In the genomic region with DNA sequence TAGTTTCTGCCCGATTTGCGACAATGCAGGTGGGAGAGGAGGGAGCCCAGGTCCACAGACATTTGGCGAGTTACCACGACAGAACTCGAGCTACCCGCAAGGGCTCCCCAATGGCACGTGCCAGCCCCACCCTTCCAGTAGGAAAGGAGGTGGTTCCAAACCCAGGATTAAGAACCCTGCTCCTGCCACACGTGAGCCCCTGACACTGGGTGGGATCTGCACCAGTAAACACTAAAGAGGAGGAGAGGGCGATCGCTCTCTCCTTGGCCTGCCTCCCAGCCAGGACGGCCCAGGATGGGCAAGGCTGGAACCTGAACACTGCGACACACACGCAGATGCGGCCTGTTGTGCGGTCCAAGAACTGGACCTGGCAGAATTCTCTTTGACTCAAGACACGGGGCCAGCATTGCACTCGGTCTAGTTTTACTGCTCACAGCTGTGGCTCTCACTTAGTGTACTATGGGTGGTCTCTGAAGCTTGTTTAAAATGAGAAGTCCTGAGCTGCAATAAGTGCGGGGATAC, we compare ENCODE assay signal across 8 mouse cellular contexts. TPM values are rescaled to one million over a fixed set of nuclear protein-coding genes. Genes with fewer than 3 reads are reported as not detected.
A peak's percentile ranks its signal among the peaks of the same experiment; 100 is the strongest.
DNase-seq lines count a peak whose midpoint lies in the region; ATAC-seq and TF ChIP-seq lines count a peak whose summit lies in the region.

No protein-coding gene starts in this region.

- peaks cover 0 to 3% of the 10 kb centered on the region in 2 experiments; a peak in 1 of 4 replicates for H3K4me1 ChIP-seq in ES-E14 (ENCODE audit: control insufficient read depth in 2 of 2, insufficient read depth in 2 of 2, low read length in 2 of 2, poor library complexity in 1 of 2)
- H3K4me1 ChIP-seq in forebrain, embryonic 14.5 days (ENCODE audit: control insufficient read depth, insufficient read depth, low read length) = peaks cover 7% of the 10 kb centered on the region
- peaks cover 19% of the 10 kb centered on the region for H3K4me1 ChIP-seq in hindbrain, embryonic 13.5 days (replicated peaks)
- H3K4me1 ChIP-seq in midbrain, embryonic 13.5 days (replicated peaks) = peaks cover 24% of the 10 kb centered on the region
- H3K4me1 ChIP-seq in stomach, postnatal 0 days (replicated peaks; ENCODE audit: control insufficient read depth, insufficient read depth) = no peaks in the 10 kb centered on the region; the same call in 1 of the 2 replicates

- H3K9ac ChIP-seq in ES-E14 (ENCODE audit: insufficient read depth, low read depth, low read length, poor library complexity, severe bottlenecking) = no peak overlapping the region
- peak overlapping the region; percentile 53 for H3K9ac ChIP-seq in forebrain, embryonic 14.5 days (ENCODE audit: low read length)
- H3K9ac ChIP-seq in hindbrain, embryonic 13.5 days = peak overlapping the region; percentile 64
- H3K9ac ChIP-seq in midbrain, embryonic 13.5 days (replicated peaks) = peak overlapping the region; percentile 42
- H3K9ac ChIP-seq in stomach, postnatal 0 days (ENCODE audit: low read length) = peak overlapping the region; percentile 23; the same call in 1 of the 2 replicates

- peak overlapping the region; percentile 37 to 77 for H3K4me3 ChIP-seq in ES-E14 (ENCODE audit: insufficient read depth in 1 of 2, low read depth in 1 of 2, low read length in 2 of 2, poor library complexity in 1 of 2, severe bottlenecking in 1 of 2)
- peak overlapping the region; percentile 30 for H3K4me3 ChIP-seq in forebrain, embryonic 14.5 days (ENCODE audit: low read depth, low read length)
- H3K4me3 ChIP-seq in hindbrain, embryonic 13.5 days = peak overlapping the region; percentile 63
- peak overlapping the region; percentile 67 for H3K4me3 ChIP-seq in midbrain, embryonic 13.5 days (replicated peaks)
- H3K4me3 ChIP-seq in stomach, postnatal 0 days (ENCODE audit: low read depth, low read length) = peak overlapping the region; percentile 22; the same call in 1 of the 2 replicates

- TF ChIP-seq EP300 in stomach, postnatal 0 days (optimal IDR thresholded peaks at IDR 0.05) = no peak

- 1% methylated on average over 18 of the region's 18 CpGs for WGBS in forebrain, embryonic 14.5 days
- WGBS in hindbrain, embryonic 13.5 days = under 1% methylated on average over 18 of the region's 18 CpGs
- WGBS in midbrain, embryonic 13.5 days = 1% methylated on average over 18 of the region's 18 CpGs
- 4% methylated on average over 18 of the region's 18 CpGs for WGBS in stomach, postnatal 0 days

- peak overlapping the region; percentile 98 for H3K4me2 ChIP-seq in forebrain, embryonic 14.5 days (ENCODE audit: low read length)
- peak overlapping the region; percentile 95 for H3K4me2 ChIP-seq in hindbrain, embryonic 13.5 days
- peak overlapping the region; percentile 95 for H3K4me2 ChIP-seq in midbrain, embryonic 13.5 days (replicated peaks)
- H3K4me2 ChIP-seq in stomach, postnatal 0 days (replicated peaks; ENCODE audit: low read depth) = peak overlapping the region; percentile 100

- H3K27ac ChIP-seq in ES-E14 (ENCODE audit: insufficient read depth, low read depth, low read length, poor library complexity, severe bottlenecking) = no peak overlapping the region
- peak overlapping the region; percentile 39; the same call in 1 of the 2 replicates for H3K27ac ChIP-seq in forebrain, embryonic 14.5 days (ENCODE audit: low read depth, low read length)
- H3K27ac ChIP-seq in hindbrain, embryonic 13.5 days = peak overlapping the region; percentile 58; the same call in 1 of the 2 replicates
- H3K27ac ChIP-seq in midbrain, embryonic 13.5 days = peak overlapping the region; percentile 49
- H3K27ac ChIP-seq in stomach, postnatal 0 days (replicated peaks) = no peak overlapping the region

- TF ChIP-seq CTCF in stomach, postnatal 0 days (IDR thresholded peaks at IDR 0.05; ENCODE audit: low read depth) = no peak

- peaks cover 6% of the 10 kb centered on the region; the same call in 1 of the 2 replicates for H3K27me3 ChIP-seq in forebrain, embryonic 14.5 days (replicated peaks; ENCODE audit: control insufficient read depth, insufficient read depth, low read length)
- H3K27me3 ChIP-seq in hindbrain, embryonic 13.5 days = peaks cover 32% of the 10 kb centered on the region
- H3K27me3 ChIP-seq in midbrain, embryonic 13.5 days = peaks cover 55% of the 10 kb centered on the region
- H3K27me3 ChIP-seq in stomach, postnatal 0 days (ENCODE audit: control insufficient read depth, insufficient read depth, low read length) = no peaks in the 10 kb centered on the region; the same call in 1 of the 2 replicates

- peak; percentile 39; the same call in 1 of the 2 replicates for ATAC-seq in cerebellum, adult (ENCODE audit: insufficient number of reproducible peaks, low FRiP score, low TSS enrichment)
- peak; percentile 74 for ATAC-seq in forebrain, embryonic 14.5 days
- peak; percentile 70 for ATAC-seq in hindbrain, embryonic 13.5 days (ENCODE audit: low FRiP score)
- peak; percentile 76 for ATAC-seq in midbrain, embryonic 13.5 days
- ATAC-seq in stomach, postnatal 0 days (ENCODE audit: low FRiP score, low TSS enrichment) = peak; percentile 51; the same call in 1 of the 2 replicates

- in situ Hi-C loops in ES-E14 (cut with MboI; ENCODE audit: low sequenced_read_pairs in 2 of 2, unreplicated experiment in 2 of 2) = no loop called here

- no peak for DNase-seq in ES-E14 (ENCODE audit: low read depth, low spot score)
- DNase-seq in forebrain, embryonic 14.5 days (ENCODE audit: low spot score) = peak; percentile 73
- peak; percentile 36 to 39 for DNase-seq in left cerebral cortex, postnatal 25 days (ENCODE audit: low spot score in 2 of 2)
- DNase-seq in stomach, postnatal 0 days (ENCODE audit: low spot score) = peak; percentile 49
- no peak for DNase-seq in thymus, postnatal 36 days

- H3K36me3 ChIP-seq in ES-E14 (ENCODE audit: control insufficient read depth, insufficient read depth, low read length, poor library complexity, severe bottlenecking) = no peaks in the 10 kb centered on the region
- H3K36me3 ChIP-seq in forebrain, embryonic 14.5 days (ENCODE audit: control insufficient read depth, insufficient read depth, low read length) = no peaks in the 10 kb centered on the region
- H3K36me3 ChIP-seq in hindbrain, embryonic 13.5 days = no peaks in the 10 kb centered on the region
- H3K36me3 ChIP-seq in midbrain, embryonic 13.5 days = no peaks in the 10 kb centered on the region
- no peaks in the 10 kb centered on the region for H3K36me3 ChIP-seq in stomach, postnatal 0 days (ENCODE audit: control insufficient read depth, insufficient read depth, low read length)

- intact Hi-C loops in left cerebral cortex, postnatal 25 days (cut with DNase I) = loop anchor here (5.0 kb wide), 3 partner anchors 132 to 482 kb away; no protein-coding TSS in a partner anchor

- no peaks in the 10 kb centered on the region for H3K9me3 ChIP-seq in ES-E14 (ENCODE audit: control insufficient read depth, insufficient read depth, low read depth, low read length)
- no peaks in the 10 kb centered on the region for H3K9me3 ChIP-seq in forebrain, embryonic 14.5 days (replicated peaks; ENCODE audit: control insufficient read depth, low read length)
- H3K9me3 ChIP-seq in hindbrain, embryonic 13.5 days = no peaks in the 10 kb centered on the region
- H3K9me3 ChIP-seq in midbrain, embryonic 13.5 days = no peaks in the 10 kb centered on the region
- no peaks in the 10 kb centered on the region for H3K9me3 ChIP-seq in stomach, postnatal 0 days (ENCODE audit: control insufficient read depth, low read length)

TF ChIP-seq in ES-E14, 5 proteins besides CTCF, POLR2A, EP300 and RAD21:
- TF ChIP-seq HCFC1 (IDR thresholded peaks at IDR 0.05; ENCODE audit: borderline replicate concordance, insufficient read depth, low read length) (no peak), ZNF384 (IDR thresholded peaks at IDR 0.05; ENCODE audit: low read depth, low read length) (no peak), ZC3H11A (IDR thresholded peaks at IDR 0.05; ENCODE audit: borderline replicate concordance, low read depth, low read length) (no peak), MAFK (IDR thresholded peaks at IDR 0.05; ENCODE audit: insufficient read depth, low read depth, low read length) (no peak), CHD2 (IDR thresholded peaks at IDR 0.05; ENCODE audit: low read depth, low read length) (no peak)

RNA-seq across cellular contexts. Expression of a gene that starts 0.6 kb away (rescaled TPM):
- total RNA-seq in ES-E14 (2012; rRNA removed) = 1.8 and 2.8 TPM in 2 replicates
- polyA plus RNA-seq in forebrain, embryonic 14.5 days (2014; fragmentation: Nextera tagmentation; extraction: Ambion mirVana) = 97.5 and 105 TPM in 2 replicates
- polyA plus RNA-seq in hindbrain, embryonic 13.5 days (2015; fragmentation: Nextera tagmentation; extraction: Ambion mirVana) = 47.2 and 61.1 TPM in 2 replicates
- 10 to 100 TPM; 73.1 to 92.6 TPM for total RNA-seq in left cerebral cortex, postnatal 25 days (2021)
- polyA plus RNA-seq in midbrain, embryonic 13.5 days (2015; fragmentation: Nextera tagmentation; extraction: Ambion mirVana) = 61.3 and 69.2 TPM in 2 replicates
- polyA plus RNA-seq in stomach, postnatal 0 days (2015; fragmentation: Nextera tagmentation; extraction: Ambion mirVana) = 37.4 and 40.7 TPM in 2 replicates

Comparison
In these comparisons a context has a peak if more than half of its experiments do, and no peak if none do; other contexts are left out.
1. DNase-seq: peak in forebrain, embryonic 14.5 days (single experiment), left cerebral cortex, postnatal 25 days (2 of 2) and stomach, postnatal 0 days (single experiment); none in ES-E14 (single experiment) and thymus, postnatal 36 days (0 of 2).
2. H3K27ac ChIP-seq: peak in forebrain, embryonic 14.5 days (single experiment), hindbrain, embryonic 13.5 days (single experiment) and midbrain, embryonic 13.5 days (single experiment); none in ES-E14 (single experiment) and stomach, postnatal 0 days (single experiment).
3. Peak in every context shown above with its lines, with median percentiles within 50 percentile points of each other: H3K4me3 ChIP-seq, ATAC-seq and H3K4me2 ChIP-seq.